Mouse (Mus musculus) E14TG2a.4 (cell line): Measurements from ENCODE around the gene Iqschfp.

Experiments used
- CTCF ChIP-seq: conservative IDR thresholded peaks from 2 replicates; pipeline ENCODE4 v1.5.1; 2014; ENCODE audit warnings: low read length
- NANOG ChIP-seq: IDR thresholded peaks from 2 replicates; pipeline ENCODE4 v1.6.1; 2014; ENCODE audit warnings: borderline replicate concordance, low read length, mixed read lengths

DNA sequence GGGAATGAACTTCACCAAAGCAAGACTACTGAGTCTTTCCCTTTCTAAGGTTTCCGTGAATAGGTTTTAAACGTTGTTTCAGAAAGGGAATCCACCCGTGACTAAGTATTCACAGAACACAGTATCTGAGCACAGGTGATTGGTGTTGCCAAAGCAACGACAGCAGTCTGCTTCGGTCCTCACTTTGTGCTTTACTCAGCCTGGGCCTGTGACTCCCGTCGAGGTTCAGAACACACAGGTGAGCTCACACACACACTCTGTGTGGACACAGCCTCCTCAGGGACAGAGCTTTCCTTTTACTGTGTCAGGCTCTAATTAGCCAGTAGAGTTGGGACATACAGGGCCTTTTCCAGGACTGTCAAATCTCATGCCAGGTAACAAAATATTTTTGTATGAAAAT, 542.4 kb downstream of the Iqschfp start:
- TF ChIP-seq NANOG (no peak), CTCF (no peak)
